Mouse (Mus musculus) liver, embryonic 15.5 days (tissue): ENCODE data around the gene Mical2. TPM values are rescaled to one million over a fixed set of nuclear protein-coding genes. Genes with fewer than 3 reads are reported as not detected.

Experiments used
- ATAC-seq: fragments of 200-750 bp; cut with Nextera tagmentation; 2 replicates; pipeline ENCODE4 v1.8.0; 2017; ENCODE audit warnings: moderate number of reproducible peaks, mild to moderate bottlenecking, moderate library complexity; ENCODE audit not compliant: insufficient read depth
- H3K27ac ChIP-seq: fragments of 300-500 bp; sonication (generic); replicated peaks from 2 replicates; pipeline ENCODE4 v1.5.1; 2015; ENCODE audit warnings: mild to moderate bottlenecking, inconsistent platforms
- H3K27me3 ChIP-seq: fragments of 300-500 bp; sonication (generic); 2 replicates; pipeline ENCODE4 v1.6.1; 2015; ENCODE audit warnings: mild to moderate bottlenecking, inconsistent platforms
- H3K36me3 ChIP-seq: fragments of 300-500 bp; sonication (generic); replicated peaks from 2 replicates; pipeline ENCODE4 v1.6.1; 2015; ENCODE audit warnings: moderate library complexity, mild to moderate bottlenecking, inconsistent platforms
- H3K4me1 ChIP-seq: fragments of 300-500 bp; sonication (generic); replicated peaks from 2 replicates; pipeline ENCODE4 v1.6.1; 2015; ENCODE audit warnings: inconsistent platforms
- H3K4me2 ChIP-seq: fragments of 300-500 bp; sonication (generic); 2 replicates; pipeline ENCODE4 v1.6.1; 2015; ENCODE audit warnings: moderate library complexity, mild to moderate bottlenecking, inconsistent platforms
- H3K4me3 ChIP-seq: fragments of 300-500 bp; sonication (generic); replicated peaks from 2 replicates; pipeline ENCODE4 v1.5.1; 2015; ENCODE audit warnings: mild to moderate bottlenecking, inconsistent platforms
- H3K9ac ChIP-seq: fragments of 300-500 bp; sonication (generic); 2 replicates; pipeline ENCODE4 v1.6.1; 2015; ENCODE audit warnings: moderate library complexity, mild to moderate bottlenecking, inconsistent platforms
- H3K9me3 ChIP-seq: fragments of 300-500 bp; sonication (generic); replicated peaks from 2 replicates; pipeline ENCODE4 v1.6.1; 2016; ENCODE audit warnings: inconsistent platforms
- WGBS: fragments of 180-500 bp; shearing (Covaris S2); methylation state at CpG from one replicate; pipeline ENCODE4 v1.1.7; 2015; ENCODE audit warnings: mixed read lengths; ENCODE audit not compliant: insufficient replicate concordance; 5-methylcytosine and 5-hydroxymethylcytosine counted together
- polyA plus RNA-seq: library from polyadenylated mRNA; unstranded; fragments of >200 nt; fragmentation: Nextera tagmentation; extraction: Ambion mirVana; gene quantifications from 2 replicates; pipeline ENCODE4 v1.2.1, GENCODE M21; 2015

Mical2 gene
- polyA plus RNA-seq, 1 experiment from 2014 or later, result 1.8 TPM

GRCm38 (mm10) chr7:112369046-112369445 lies 143.4 kb downstream of the Mical2 start:
- no peaks in the 10 kb centered on the region for H3K27me3 ChIP-seq
- no peaks in the 10 kb centered on the region for H3K36me3 ChIP-seq
- H3K27ac ChIP-seq, result no peak overlapping the region
- H3K4me1 ChIP-seq, result 0 out of 2 replicates have a peak, but pooled peaks cover 4% of the 10 kb centered on the region
- no peak overlapping the region for H3K4me2 ChIP-seq
- ATAC-seq, result no peak
- H3K4me3 ChIP-seq, result no peak overlapping the region
- WGBS, result 32% methylated on average over 2 of the region's 2 CpGs
- no peak overlapping the region for H3K9ac ChIP-seq
- H3K9me3 ChIP-seq, result no peaks in the 10 kb centered on the region

- 66% methylated on average over 3 of the region's 3 CpGs for WGBS
- no peak for ATAC-seq
- no peaks in the 10 kb centered on the region for H3K36me3 ChIP-seq
- no peaks in the 10 kb centered on the region for H3K27me3 ChIP-seq
- no peak overlapping the region for H3K4me3 ChIP-seq
- H3K4me1 ChIP-seq, result 0 out of 2 replicates have a peak, but pooled peaks cover 9% of the 10 kb centered on the region
- H3K9me3 ChIP-seq, result no peaks in the 10 kb centered on the region
- no peak overlapping the region for H3K4me2 ChIP-seq
- no peak overlapping the region for H3K9ac ChIP-seq
- no peak overlapping the region for H3K27ac ChIP-seq
Measured at GRCm38 (mm10) chr7:112369977-112370376, 144.3 kb downstream of the Mical2 start.

DNA sequence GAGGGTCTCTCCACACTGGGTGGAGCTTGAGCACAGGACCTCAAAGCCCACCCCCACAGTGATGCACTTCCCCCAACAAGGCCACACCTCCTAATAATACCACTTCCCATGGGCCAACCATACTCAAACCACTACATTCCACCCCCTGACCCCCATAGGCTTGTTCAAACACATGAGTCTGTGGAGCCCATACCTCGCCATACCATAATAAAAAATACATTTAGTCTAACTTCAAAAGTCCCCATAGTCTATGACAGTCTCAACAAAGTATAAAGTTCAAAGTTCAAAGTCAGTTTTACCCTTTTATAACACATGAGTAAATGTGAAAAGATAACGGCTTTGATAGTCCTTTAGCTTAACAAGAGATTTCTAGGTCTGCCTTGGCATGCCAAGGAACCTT lies 145.7 kb downstream of the Mical2 start:
- Histone ChIP-seq H3K27me3 (no peaks in the 10 kb centered on the region), H3K9ac (no peak overlapping the region), H3K9me3 (no peaks in the 10 kb centered on the region), H3K27ac (no peak overlapping the region), H3K4me3 (no peak overlapping the region), H3K4me2 (no peak overlapping the region), H3K36me3 (no peaks in the 10 kb centered on the region), H3K4me1 (0 out of 2 replicates have a peak, but pooled peaks cover 9% of the 10 kb centered on the region)
- no peak for ATAC-seq
- WGBS, result 50% methylated on average over 2 of the region's 2 CpGs

DNA sequence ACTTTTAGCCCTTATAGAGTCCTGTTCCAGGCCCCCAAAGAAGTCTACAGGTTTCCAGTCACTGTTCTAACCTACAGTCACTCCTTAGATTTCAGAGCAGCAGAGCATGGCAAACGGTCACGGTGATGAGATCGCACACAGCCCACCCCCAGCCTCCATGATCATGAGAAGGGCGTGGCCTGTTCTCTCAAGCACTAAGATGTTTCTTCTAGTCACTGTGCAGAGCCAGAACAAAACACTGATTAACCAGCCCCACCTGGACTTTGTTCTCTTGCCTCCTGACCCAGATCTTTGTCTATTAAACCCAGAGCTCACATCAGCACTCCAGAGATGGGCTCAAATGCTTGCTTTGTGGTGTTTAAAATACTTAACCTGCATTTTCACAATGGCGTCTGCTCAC lies 148.4 kb downstream of the Mical2 start:
- H3K9ac ChIP-seq, result no peak overlapping the region
- no peak overlapping the region for H3K4me3 ChIP-seq
- H3K27ac ChIP-seq, result no peak overlapping the region
- H3K9me3 ChIP-seq, result no peaks in the 10 kb centered on the region
- H3K4me2 ChIP-seq, result no peak overlapping the region
- 0 out of 2 replicates have a peak, but pooled peaks cover 9% of the 10 kb centered on the region for H3K4me1 ChIP-seq
- H3K27me3 ChIP-seq, result no peaks in the 10 kb centered on the region
- WGBS, result 68% methylated on average over 5 of the region's 5 CpGs
- no peaks in the 10 kb centered on the region for H3K36me3 ChIP-seq
- ATAC-seq, result no peak

- Histone ChIP-seq H3K27me3 (no peaks in the 10 kb centered on the region), H3K9me3 (no peaks in the 10 kb centered on the region), H3K4me3 (no peak overlapping the region), H3K4me2 (no peak overlapping the region), H3K27ac (no peak overlapping the region), H3K4me1 (0 out of 2 replicates have a peak, but pooled peaks cover 9% of the 10 kb centered on the region), H3K9ac (no peak overlapping the region), H3K36me3 (no peaks in the 10 kb centered on the region)
- WGBS, result 18% methylated on average over 9 of the region's 9 CpGs
- ATAC-seq, result no peak
Measured at GRCm38 (mm10) chr7:112375062-112375461, 149.4 kb downstream of the Mical2 start.

DNA sequence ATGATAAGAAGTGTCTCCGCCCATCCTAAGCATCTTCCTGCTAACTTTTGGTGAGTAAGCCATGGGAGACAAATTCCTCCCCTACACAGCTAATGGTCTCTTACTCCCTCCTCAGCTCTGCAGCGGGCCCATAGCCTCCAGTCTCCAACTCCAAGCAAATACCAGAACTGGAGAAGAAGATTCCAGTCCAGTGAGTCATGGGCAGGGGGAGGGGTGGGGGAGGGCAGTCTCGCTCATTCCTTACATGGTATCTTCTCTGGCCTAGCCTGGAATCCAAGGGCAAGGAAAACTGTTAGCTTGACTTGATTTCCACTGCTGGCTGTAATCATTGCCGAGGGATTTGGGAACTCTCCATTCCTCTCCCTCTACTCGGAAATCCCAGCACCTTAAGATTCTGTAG lies 150.2 kb downstream of the Mical2 start:
- H3K36me3 ChIP-seq, result no peaks in the 10 kb centered on the region
- WGBS, result 55% methylated on average over 5 of the region's 5 CpGs
- no peaks in the 10 kb centered on the region for H3K9me3 ChIP-seq
- H3K9ac ChIP-seq, result no peak overlapping the region
- no peak for ATAC-seq
- H3K27me3 ChIP-seq, result no peaks in the 10 kb centered on the region
- no peak overlapping the region for H3K27ac ChIP-seq
- no peak overlapping the region for H3K4me2 ChIP-seq
- H3K4me1 ChIP-seq, result 0 out of 2 replicates have a peak, but pooled peaks cover 9% of the 10 kb centered on the region
- H3K4me3 ChIP-seq, result no peak overlapping the region

- no peaks in the 10 kb centered on the region for H3K9me3 ChIP-seq
- H3K4me3 ChIP-seq, result no peak overlapping the region
- H3K4me1 ChIP-seq, result 0 out of 2 replicates have a peak, but pooled peaks cover 9% of the 10 kb centered on the region
- H3K36me3 ChIP-seq, result no peaks in the 10 kb centered on the region
- ATAC-seq, result no peak
- H3K27me3 ChIP-seq, result no peaks in the 10 kb centered on the region
- WGBS, result 37% methylated on average over 2 of the region's 2 CpGs
- no peak overlapping the region for H3K9ac ChIP-seq
- H3K4me2 ChIP-seq, result no peak overlapping the region
- no peak overlapping the region for H3K27ac ChIP-seq
Measured at GRCm38 (mm10) chr7:112376611-112377010, 151.0 kb downstream of the Mical2 start.

GRCm38 (mm10) chr7:112377314-112377713 lies 151.7 kb downstream of the Mical2 start:
- no peaks in the 10 kb centered on the region for H3K9me3 ChIP-seq
- H3K4me2 ChIP-seq, result no peak overlapping the region
- 0 out of 2 replicates have a peak, but pooled peaks cover 9% of the 10 kb centered on the region for H3K4me1 ChIP-seq
- H3K9ac ChIP-seq, result no peak overlapping the region
- WGBS, result 39% methylated on average over 8 of the region's 8 CpGs
- no peaks in the 10 kb centered on the region for H3K27me3 ChIP-seq
- H3K4me3 ChIP-seq, result no peak overlapping the region
- H3K27ac ChIP-seq, result no peak overlapping the region
- no peaks in the 10 kb centered on the region for H3K36me3 ChIP-seq
- ATAC-seq, result no peak

DNA sequence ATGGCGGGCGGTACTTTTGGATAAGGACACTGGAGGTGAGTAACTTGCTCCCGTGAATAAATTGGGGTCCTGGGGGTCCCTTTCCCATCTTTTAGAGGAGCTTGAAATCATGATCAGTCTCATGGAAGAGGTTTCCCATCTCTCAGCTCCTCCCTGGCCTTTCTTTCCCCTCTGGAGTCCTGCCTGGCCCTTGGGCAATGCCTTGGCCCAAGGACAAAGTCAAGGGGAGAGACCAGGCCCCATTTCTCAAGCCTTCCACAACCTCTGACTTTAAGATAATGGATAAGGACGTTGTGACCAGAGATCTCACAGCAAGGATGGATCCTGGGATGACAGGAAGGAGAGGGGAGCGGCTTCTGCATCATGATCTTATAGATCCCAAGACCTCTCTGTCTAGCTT lies 152.4 kb downstream of the Mical2 start:
- WGBS, result 62% methylated on average over 5 of the region's 5 CpGs
- Histone ChIP-seq H3K9ac (no peak overlapping the region), H3K27me3 (no peaks in the 10 kb centered on the region), H3K4me1 (0 out of 2 replicates have a peak, but pooled peaks cover 9% of the 10 kb centered on the region), H3K4me2 (no peak overlapping the region), H3K9me3 (no peaks in the 10 kb centered on the region), H3K36me3 (no peaks in the 10 kb centered on the region), H3K27ac (no peak overlapping the region), H3K4me3 (no peak overlapping the region)
- ATAC-seq, result no peak

DNA sequence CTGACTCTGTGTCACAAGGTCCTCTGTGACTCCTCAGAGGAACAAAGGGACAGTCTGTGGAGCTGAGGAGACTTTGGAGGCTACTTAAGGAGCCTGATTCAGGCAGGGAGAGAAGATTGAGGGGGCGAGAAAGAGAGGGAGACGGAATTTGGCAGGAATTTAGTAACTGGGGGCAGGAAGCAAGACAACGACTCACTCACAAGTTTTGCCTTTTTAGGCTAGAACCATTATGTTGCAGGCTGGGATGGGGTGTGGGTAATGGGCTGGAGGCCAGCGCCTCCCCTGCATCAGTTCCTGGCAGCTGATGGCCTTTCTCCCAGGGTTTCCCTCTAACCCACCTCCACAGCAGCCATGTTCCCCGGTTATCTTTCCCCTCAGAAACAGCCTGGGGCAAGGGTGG lies 152.8 kb downstream of the Mical2 start:
- no peak overlapping the region for H3K27ac ChIP-seq
- H3K36me3 ChIP-seq, result no peaks in the 10 kb centered on the region
- no peak overlapping the region for H3K4me3 ChIP-seq
- 48% methylated on average over 5 of the region's 5 CpGs for WGBS
- no peak overlapping the region for H3K4me2 ChIP-seq
- H3K4me1 ChIP-seq, result 0 out of 2 replicates have a peak, but pooled peaks cover 9% of the 10 kb centered on the region
- no peak for ATAC-seq
- H3K27me3 ChIP-seq, result no peaks in the 10 kb centered on the region
- H3K9ac ChIP-seq, result no peak overlapping the region
- H3K9me3 ChIP-seq, result no peaks in the 10 kb centered on the region

GRCm38 (mm10) chr7:112386521-112386920 lies 160.9 kb downstream of the Mical2 start:
- Histone ChIP-seq H3K36me3 (no peaks in the 10 kb centered on the region), H3K4me3 (no peak overlapping the region), H3K4me1 (no peaks in the 10 kb centered on the region), H3K9me3 (no peaks in the 10 kb centered on the region), H3K4me2 (no peak overlapping the region), H3K27ac (0 out of 2 replicates have a peak overlapping the region, but pooled peaks have one; percentile 38), H3K9ac (no peak overlapping the region), H3K27me3 (no peaks in the 10 kb centered on the region)
- WGBS, result 49% methylated on average over 5 of the region's 5 CpGs
- peak; percentile 31; the same call in 1 of the 2 replicates for ATAC-seq

DNA sequence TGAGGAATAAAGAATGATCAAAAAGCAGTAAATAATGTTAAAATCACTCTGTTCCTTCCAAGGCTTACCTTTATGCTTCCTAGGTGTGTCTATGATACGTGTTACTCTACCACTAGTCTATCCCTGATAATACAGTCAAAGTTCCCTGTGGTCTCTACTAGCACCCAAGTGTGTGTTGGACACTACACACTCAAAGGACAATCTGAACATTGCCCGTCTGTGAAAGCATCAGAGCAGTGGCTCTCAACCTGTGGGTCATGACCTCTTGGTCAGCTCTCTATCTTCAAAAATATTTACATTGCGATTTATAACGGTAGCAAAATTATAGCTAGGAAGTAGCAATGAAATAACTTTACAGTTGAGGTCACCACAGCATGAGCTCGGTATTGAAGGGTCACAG lies 162.2 kb downstream of the Mical2 start:
- H3K27me3 ChIP-seq, result no peaks in the 10 kb centered on the region
- no peak for ATAC-seq
- no peak overlapping the region for H3K4me3 ChIP-seq
- no peaks in the 10 kb centered on the region for H3K4me1 ChIP-seq
- WGBS, result 38% methylated on average over 5 of the region's 5 CpGs
- H3K36me3 ChIP-seq, result no peaks in the 10 kb centered on the region
- no peak overlapping the region for H3K27ac ChIP-seq
- no peaks in the 10 kb centered on the region for H3K9me3 ChIP-seq
- H3K4me2 ChIP-seq, result no peak overlapping the region
- H3K9ac ChIP-seq, result no peak overlapping the region
